Mouse (Mus musculus): ENCODE results near the gene Amtn. TPM values are rescaled to one million over a fixed set of nuclear protein-coding genes. Genes with fewer than 3 reads are reported as not detected.
"Not testable (repeated sequence)": the region's sequence is repeated elsewhere in the genome, so short reads cannot be mapped to it uniquely, and the experiment has no call there.

The Amtn gene
- polyA plus RNA-seq, 1 experiment: not detected

GRCm38 (mm10) chr5:88399849-88400248 is 23.9 kb downstream of the Amtn start:
- DNase-seq: peak; percentile 76

GRCm38 (mm10) chr5:88401464-88401863 is 25.6 kb downstream of the Amtn start:
- Histone ChIP-seq H3K36me3 (ENCODE audit: control insufficient read depth, insufficient read depth, low read length) (no peaks in the 10 kb centered on the region), H3K4me1 (ENCODE audit: control insufficient read depth, insufficient read depth, low read length) (no peaks in the 10 kb centered on the region), H3K4me3 (ENCODE audit: insufficient read depth, low read depth, low read length) (no peak overlapping the region), H3K27me3 (replicated peaks; ENCODE audit: control insufficient read depth, insufficient read depth, low read length) (no peaks in the 10 kb centered on the region), H3K27ac (ENCODE audit: insufficient read depth, low read depth, low read length) (no peak overlapping the region)
- DNase-seq: no peak
- WGBS: 81% methylated on average over 3 of the region's 3 CpGs
- TF ChIP-seq CTCF (conservative IDR thresholded peaks at IDR 0.05; ENCODE audit: insufficient read depth, insufficient read length, low read depth, low read length) (no peak), POLR2A (IDR thresholded peaks at IDR 0.05; ENCODE audit: low read depth, low read length) (no peak)

More at GRCm38 (mm10) chr5:88399849-88400248, 23.9 kb downstream of the Amtn start:
- TF ChIP-seq CTCF (conservative IDR thresholded peaks at IDR 0.05; ENCODE audit: insufficient read depth, insufficient read length, low read depth, low read length) (peak; percentile 61), POLR2A (IDR thresholded peaks at IDR 0.05; ENCODE audit: low read depth, low read length) (no peak)
- H3K4me1 ChIP-seq (ENCODE audit: control insufficient read depth, insufficient read depth, low read length): no peaks in the 10 kb centered on the region
- no peaks in the 10 kb centered on the region for H3K27me3 ChIP-seq (replicated peaks; ENCODE audit: control insufficient read depth, insufficient read depth, low read length)
- no peaks in the 10 kb centered on the region for H3K36me3 ChIP-seq (ENCODE audit: control insufficient read depth, insufficient read depth, low read length)
- WGBS: 4% methylated on average over 6 of the region's 6 CpGs
- no peak overlapping the region for H3K27ac ChIP-seq (ENCODE audit: insufficient read depth, low read depth, low read length)
- H3K4me3 ChIP-seq (ENCODE audit: insufficient read depth, low read depth, low read length): no peak overlapping the region

- no peak overlapping the region for H3K4me3 ChIP-seq (ENCODE audit: insufficient read depth, low read depth, low read length)
- WGBS: 86% methylated on average over 8 of the region's 8 CpGs
- DNase-seq: no peak
These were observed 44.6 kb downstream of the Amtn start for GRCm38 (mm10) chr5:88420319-88421065.

GRCm38 (mm10) chr5:88424892-88425291 is 49.0 kb downstream of the Amtn start:
- DNase-seq; H3K4me1 ChIP-seq (ENCODE audit: control insufficient read depth, insufficient read depth, low read length); H3K27ac ChIP-seq (ENCODE audit: insufficient read depth, low read depth, low read length); H3K27me3 ChIP-seq (replicated peaks; ENCODE audit: control insufficient read depth, insufficient read depth, low read length); H3K36me3 ChIP-seq (ENCODE audit: control insufficient read depth, insufficient read depth, low read length); H3K4me3 ChIP-seq (ENCODE audit: insufficient read depth, low read depth, low read length): not testable (repeated sequence)
- WGBS: 32% methylated on average over 2 of the region's 2 CpGs

More at GRCm38 (mm10) chr5:88420319-88421065, 44.6 kb downstream of the Amtn start:
- H3K4me1 ChIP-seq (ENCODE audit: control insufficient read depth, insufficient read depth, low read length): no peaks in the 10 kb centered on the region
- no peaks in the 10 kb centered on the region for H3K27me3 ChIP-seq (replicated peaks; ENCODE audit: control insufficient read depth, insufficient read depth, low read length)
- H3K27ac ChIP-seq (ENCODE audit: insufficient read depth, low read depth, low read length): no peak overlapping the region
- TF ChIP-seq POLR2A (IDR thresholded peaks at IDR 0.05; ENCODE audit: low read depth, low read length): no peak
- no peak for TF ChIP-seq CTCF (conservative IDR thresholded peaks at IDR 0.05; ENCODE audit: insufficient read depth, insufficient read length, low read depth, low read length)
- H3K36me3 ChIP-seq (ENCODE audit: control insufficient read depth, insufficient read depth, low read length): no peaks in the 10 kb centered on the region

GRCm38 (mm10) chr5:88426753-88427152 is 50.8 kb downstream of the Amtn start:
- Histone ChIP-seq H3K4me3 (ENCODE audit: insufficient read depth, low read depth, low read length) (no peak overlapping the region), H3K27ac (ENCODE audit: insufficient read depth, low read depth, low read length) (no peak overlapping the region), H3K27me3 (replicated peaks; ENCODE audit: control insufficient read depth, insufficient read depth, low read length) (no peaks in the 10 kb centered on the region), H3K4me1 (ENCODE audit: control insufficient read depth, insufficient read depth, low read length) (no peaks in the 10 kb centered on the region), H3K36me3 (ENCODE audit: control insufficient read depth, insufficient read depth, low read length) (no peaks in the 10 kb centered on the region)
- DNase-seq: no peak
- WGBS: 23% methylated on average over 1 of the region's 1 CpGs
- TF ChIP-seq POLR2A (IDR thresholded peaks at IDR 0.05; ENCODE audit: low read depth, low read length): no peak
- TF ChIP-seq CTCF (conservative IDR thresholded peaks at IDR 0.05; ENCODE audit: insufficient read depth, insufficient read length, low read depth, low read length): no peak

Other genes with a start within 250 kb of the Amtn start
- gene Gm11115, start 222.0 kb upstream of the Amtn start, polyA plus RNA-seq (2012; rRNA removed): not detected in 2 replicates
- gene Gm7714, start 107.2 kb upstream of the Amtn start, polyA plus RNA-seq (2012; rRNA removed): not detected in 2 replicates
- gene Prol1, start 58.8 kb upstream of the Amtn start, polyA plus RNA-seq (2012; rRNA removed): not detected in 2 replicates
- not detected in 2 replicates for gene Ambn, start 79.9 kb downstream of the Amtn start, polyA plus RNA-seq (2012; rRNA removed)
- gene Enam, start 111.9 kb downstream of the Amtn start, polyA plus RNA-seq (2012; rRNA removed): not detected in 2 replicates
- gene Jchain, start 151.8 kb downstream of the Amtn start, polyA plus RNA-seq (2012; rRNA removed): 3.2 and 5.5 TPM in 2 replicates
- gene Utp3, start 178.4 kb downstream of the Amtn start, polyA plus RNA-seq (2012; rRNA removed): 7.9 and 9.8 TPM in 2 replicates
- 21.2 and 24.0 TPM in 2 replicates for gene Rufy3, start 188.9 kb downstream of the Amtn start, polyA plus RNA-seq (2012; rRNA removed)